Mouse (Mus musculus) embryonic facial prominence, embryonic 13.5 days (tissue): Measurements from ENCODE around the gene 4930469K13Rik. TPM values are rescaled to one million over a fixed set of nuclear protein-coding genes. Genes with fewer than 3 reads are reported as not detected.
"Not testable (repeated sequence)": the region's sequence is repeated elsewhere in the genome, so short reads cannot be mapped to it uniquely, and the experiment has no call there.

Source experiments
- ATAC-seq: fragments of 200-750 bp; cut with Nextera tagmentation; 2 replicates; pipeline ENCODE4 v1.8.0; 2017; ENCODE audit warnings: low read depth; ENCODE audit not compliant: insufficient number of reproducible peaks, insufficient read depth, low FRiP score, low TSS enrichment
- H3K27ac ChIP-seq: fragments of 300-500 bp; sonication (generic); 2 replicates; pipeline ENCODE4 v1.5.1; 2015; ENCODE audit warnings: moderate library complexity, mild to moderate bottlenecking, inconsistent platforms
- H3K27me3 ChIP-seq: fragments of 300-500 bp; sonication (generic); 2 replicates; pipeline ENCODE4 v1.6.1; 2015; ENCODE audit warnings: mild to moderate bottlenecking, inconsistent platforms
- H3K36me3 ChIP-seq: fragments of 300-500 bp; sonication (generic); 2 replicates; pipeline ENCODE4 v1.6.1; 2015; ENCODE audit warnings: mild to moderate bottlenecking, inconsistent platforms
- H3K4me1 ChIP-seq: fragments of 300-500 bp; sonication (generic); 2 replicates; pipeline ENCODE4 v1.6.1; 2015; ENCODE audit warnings: inconsistent platforms
- H3K4me2 ChIP-seq: fragments of 300-500 bp; sonication (generic); 2 replicates; pipeline ENCODE4 v1.6.1; 2015; ENCODE audit warnings: moderate library complexity, mild to moderate bottlenecking, inconsistent platforms
- H3K4me3 ChIP-seq: fragments of 300-500 bp; sonication (generic); 2 replicates; pipeline ENCODE4 v1.5.1; 2015; ENCODE audit warnings: mild to moderate bottlenecking, inconsistent platforms
- H3K9ac ChIP-seq: fragments of 300-500 bp; sonication (generic); 2 replicates; pipeline ENCODE4 v1.6.1; 2015; ENCODE audit warnings: mild to moderate bottlenecking, inconsistent platforms
- H3K9me3 ChIP-seq: fragments of 300-500 bp; sonication (generic); 2 replicates; pipeline ENCODE4 v1.6.1; 2016; ENCODE audit warnings: inconsistent platforms
- WGBS: fragments of 180-500 bp; shearing (Covaris S2); methylation state at CpG from one replicate; pipeline ENCODE4 v1.1.7; 2015; ENCODE audit warnings: mixed read lengths; 5-methylcytosine and 5-hydroxymethylcytosine counted together
- polyA plus RNA-seq: library from polyadenylated mRNA; unstranded; fragments of >200 nt; fragmentation: Nextera tagmentation; extraction: Ambion mirVana; gene quantifications from 2 replicates; pipeline ENCODE4 v1.2.1, GENCODE M21; 2015

Gene 4930469K13Rik
- polyA plus RNA-seq = 1.1 TPM in 1 of 2 replicates, not detected in the other

DNA sequence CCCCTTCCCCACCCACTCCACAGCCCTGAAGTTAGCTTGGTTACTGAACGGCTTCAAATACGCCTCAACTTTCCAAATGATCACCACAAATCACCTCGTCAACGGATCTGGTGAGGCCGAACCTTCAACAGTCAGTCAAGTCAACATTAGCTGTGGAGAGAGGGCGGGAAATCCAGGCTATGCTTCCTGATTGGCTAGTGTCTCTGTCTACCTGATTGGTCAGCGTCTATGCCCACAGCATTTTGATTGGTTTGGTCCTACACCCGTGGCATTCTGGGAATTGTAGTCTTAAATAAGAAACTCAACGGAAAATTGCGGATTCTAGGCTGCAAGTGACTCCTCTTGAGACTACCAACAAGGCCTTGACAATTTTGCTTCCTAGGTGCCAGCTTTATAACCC lies at the start of gene 4930469K13Rik:
TSS of gene 4930469K13Rik (minus strand) at position 133 of the 400 bp plus-strand sequence.
- H3K4me1 ChIP-seq = peaks cover under 1% of the 10 kb centered on the region; the same call in 1 of the 2 replicates
- H3K9ac ChIP-seq = no peak within 1 kb of the TSS
- WGBS = 84% methylated on average over 10 of the region's 10 CpGs
- ATAC-seq = no peak
- H3K27me3 ChIP-seq = no peaks in the 10 kb centered on the region
- no peak within 1 kb of the TSS for H3K4me2 ChIP-seq
- no peaks in the 10 kb centered on the region for H3K36me3 ChIP-seq
- H3K4me3 ChIP-seq = no peak within 1 kb of the TSS
- no peak within 1 kb of the TSS for H3K27ac ChIP-seq
- no peaks in the 10 kb centered on the region for H3K9me3 ChIP-seq

- no peak overlapping the region for H3K4me2 ChIP-seq
- no peaks in the 10 kb centered on the region for H3K4me1 ChIP-seq
- H3K9me3 ChIP-seq = no peaks in the 10 kb centered on the region
- H3K36me3 ChIP-seq = no peaks in the 10 kb centered on the region
- H3K9ac ChIP-seq = no peak overlapping the region
- H3K27ac ChIP-seq = no peak overlapping the region
- 77% methylated on average over 5 of the region's 5 CpGs for WGBS
- no peak for ATAC-seq
- H3K4me3 ChIP-seq = no peak overlapping the region
- H3K27me3 ChIP-seq = peaks cover 3% of the 10 kb centered on the region; the same call in 1 of the 2 replicates
Measured at GRCm38 (mm10) chr11:34146934-34147333, 48.6 kb upstream of the 4930469K13Rik start.

DNA sequence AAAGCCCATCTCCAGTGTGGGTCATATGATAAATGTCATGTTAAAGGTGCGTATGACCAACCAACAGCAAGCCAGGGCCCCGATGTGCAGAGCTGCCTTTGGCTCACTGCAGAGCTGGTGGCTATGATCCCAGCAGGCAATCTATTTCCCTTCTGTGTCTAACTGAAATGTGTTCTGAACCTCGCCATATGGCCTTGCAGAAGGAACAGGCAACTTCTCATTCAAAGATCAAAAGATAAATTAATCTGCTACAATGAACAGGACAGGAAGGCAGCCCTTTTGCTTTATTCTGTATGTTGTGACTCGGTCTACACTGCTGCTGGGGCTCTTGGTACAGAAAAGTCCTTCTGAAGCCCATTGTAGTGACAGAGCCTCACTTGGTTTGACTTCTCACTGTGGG lies 46.1 kb upstream of the 4930469K13Rik start:
- Histone ChIP-seq H3K36me3 (no peaks in the 10 kb centered on the region), H3K27ac (no peak overlapping the region), H3K9ac (no peak overlapping the region), H3K4me2 (no peak overlapping the region), H3K27me3 (no peaks in the 10 kb centered on the region), H3K9me3 (no peaks in the 10 kb centered on the region), H3K4me3 (no peak overlapping the region), H3K4me1 (no peaks in the 10 kb centered on the region)
- ATAC-seq = no peak
- 70% methylated on average over 4 of the region's 4 CpGs for WGBS

DNA sequence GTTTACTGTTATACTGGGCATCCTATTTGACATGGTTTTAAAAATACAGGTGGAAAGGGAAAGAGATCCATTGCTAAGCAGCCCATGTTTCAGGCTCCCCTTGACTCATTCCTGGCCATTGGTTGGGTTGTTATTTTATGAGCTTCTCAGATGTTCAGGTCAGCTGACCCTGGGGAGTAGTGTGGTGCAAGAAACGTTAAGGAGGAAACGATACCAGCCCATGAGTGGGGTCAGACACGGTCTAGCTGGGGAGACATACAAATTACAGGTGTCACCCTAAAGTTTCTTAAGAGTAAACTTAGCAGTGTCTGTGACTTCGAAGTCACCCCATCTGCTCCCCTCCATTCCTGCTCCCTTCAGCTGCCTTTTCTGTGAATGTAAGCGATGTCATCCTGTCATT lies 45.6 kb upstream of the 4930469K13Rik start:
- no peak overlapping the region for H3K4me2 ChIP-seq
- H3K36me3 ChIP-seq = no peaks in the 10 kb centered on the region
- no peak for ATAC-seq
- no peaks in the 10 kb centered on the region for H3K4me1 ChIP-seq
- H3K9me3 ChIP-seq = no peaks in the 10 kb centered on the region
- H3K27ac ChIP-seq = no peak overlapping the region
- H3K4me3 ChIP-seq = no peak overlapping the region
- 79% methylated on average over 5 of the region's 5 CpGs for WGBS
- no peaks in the 10 kb centered on the region for H3K27me3 ChIP-seq
- H3K9ac ChIP-seq = no peak overlapping the region

- no peaks in the 10 kb centered on the region for H3K9me3 ChIP-seq
- no peaks in the 10 kb centered on the region for H3K36me3 ChIP-seq
- no peak overlapping the region for H3K4me2 ChIP-seq
- no peak for ATAC-seq
- 82% methylated on average over 8 of the region's 8 CpGs for WGBS
- no peaks in the 10 kb centered on the region for H3K4me1 ChIP-seq
- H3K9ac ChIP-seq = no peak overlapping the region
- no peak overlapping the region for H3K27ac ChIP-seq
- H3K27me3 ChIP-seq = no peaks in the 10 kb centered on the region
- no peak overlapping the region for H3K4me3 ChIP-seq
Measured at GRCm38 (mm10) chr11:34139296-34139695, 40.9 kb upstream of the 4930469K13Rik start.

- H3K27ac ChIP-seq = no peak overlapping the region
- H3K27me3 ChIP-seq = no peaks in the 10 kb centered on the region
- H3K36me3 ChIP-seq = no peaks in the 10 kb centered on the region
- 88% methylated on average over 2 of the region's 2 CpGs for WGBS
- no peak for ATAC-seq
- H3K9ac ChIP-seq = no peak overlapping the region
- H3K9me3 ChIP-seq = no peaks in the 10 kb centered on the region
- H3K4me3 ChIP-seq = no peak overlapping the region
- no peak overlapping the region for H3K4me2 ChIP-seq
- H3K4me1 ChIP-seq = peaks cover 10% of the 10 kb centered on the region; the same call in 1 of the 2 replicates
Measured at GRCm38 (mm10) chr11:34128412-34128811, 30.1 kb upstream of the 4930469K13Rik start.

- ATAC-seq, H3K36me3 ChIP-seq, H3K27ac ChIP-seq, H3K4me2 ChIP-seq, H3K4me1 ChIP-seq, H3K27me3 ChIP-seq, H3K4me3 ChIP-seq, H3K9me3 ChIP-seq, H3K9ac ChIP-seq: not testable (repeated sequence)
- WGBS = 70% methylated on average over 3 of the region's 3 CpGs
Measured at GRCm38 (mm10) chr11:34125727-34126126, 27.4 kb upstream of the 4930469K13Rik start.

DNA sequence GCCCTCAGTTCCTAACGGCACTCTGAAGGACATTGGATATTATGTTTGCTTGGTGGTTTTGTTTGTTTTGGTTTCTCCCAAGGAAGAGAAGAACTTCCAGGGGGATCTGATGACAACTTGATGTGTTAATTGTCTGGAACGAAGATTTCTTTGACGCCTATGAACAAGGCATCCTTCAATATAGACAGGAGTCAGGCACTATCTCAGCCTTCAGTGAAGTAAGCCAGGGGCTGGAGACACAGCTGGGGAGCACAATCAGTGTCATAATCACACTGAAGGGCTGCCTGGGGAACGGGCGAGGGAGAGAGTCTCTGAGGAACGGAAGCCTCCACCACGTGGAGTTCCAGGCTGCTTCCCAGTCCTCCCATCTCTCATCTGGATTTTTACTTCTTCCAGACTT lies 26.5 kb upstream of the 4930469K13Rik start:
- H3K27me3 ChIP-seq = no peaks in the 10 kb centered on the region
- WGBS = 31% methylated on average over 7 of the region's 7 CpGs
- no peak for ATAC-seq
- no peak overlapping the region for H3K27ac ChIP-seq
- no peak overlapping the region for H3K9ac ChIP-seq
- peaks cover 10% of the 10 kb centered on the region; the same call in 1 of the 2 replicates for H3K4me1 ChIP-seq
- no peaks in the 10 kb centered on the region for H3K9me3 ChIP-seq
- no peak overlapping the region for H3K4me3 ChIP-seq
- H3K36me3 ChIP-seq = no peaks in the 10 kb centered on the region
- H3K4me2 ChIP-seq = no peak overlapping the region

GRCm38 (mm10) chr11:34123147-34123546 lies 24.8 kb upstream of the 4930469K13Rik start:
- 7% methylated on average over 2 of the region's 2 CpGs for WGBS
- no peak for ATAC-seq
- no peak overlapping the region for H3K9ac ChIP-seq
- no peaks in the 10 kb centered on the region for H3K27me3 ChIP-seq
- H3K4me1 ChIP-seq = peaks cover 17% of the 10 kb centered on the region; the same call in 1 of the 2 replicates
- no peaks in the 10 kb centered on the region for H3K9me3 ChIP-seq
- no peak overlapping the region for H3K4me3 ChIP-seq
- H3K4me2 ChIP-seq = no peak overlapping the region
- no peaks in the 10 kb centered on the region for H3K36me3 ChIP-seq
- H3K27ac ChIP-seq = no peak overlapping the region

GRCm38 (mm10) chr11:34118319-34118718 lies 20.0 kb upstream of the 4930469K13Rik start:
- H3K27ac ChIP-seq = no peak overlapping the region
- no peak overlapping the region for H3K4me3 ChIP-seq
- peaks cover 10% of the 10 kb centered on the region; the same call in 1 of the 2 replicates for H3K4me1 ChIP-seq
- H3K4me2 ChIP-seq = no peak overlapping the region
- no peak for ATAC-seq
- H3K9me3 ChIP-seq = no peaks in the 10 kb centered on the region
- H3K36me3 ChIP-seq = no peaks in the 10 kb centered on the region
- no peaks in the 10 kb centered on the region for H3K27me3 ChIP-seq
- no peak overlapping the region for H3K9ac ChIP-seq
- 68% methylated on average over 3 of the region's 3 CpGs for WGBS

- H3K36me3 ChIP-seq = no peaks in the 10 kb centered on the region
- no peak overlapping the region for H3K4me3 ChIP-seq
- 83% methylated on average over 3 of the region's 3 CpGs for WGBS
- ATAC-seq = no peak
- peaks cover 10% of the 10 kb centered on the region; the same call in 1 of the 2 replicates for H3K4me1 ChIP-seq
- H3K4me2 ChIP-seq = no peak overlapping the region
- H3K9me3 ChIP-seq = no peaks in the 10 kb centered on the region
- no peak overlapping the region for H3K27ac ChIP-seq
- no peaks in the 10 kb centered on the region for H3K27me3 ChIP-seq
- H3K9ac ChIP-seq = no peak overlapping the region
Measured at GRCm38 (mm10) chr11:34117581-34117980, 19.2 kb upstream of the 4930469K13Rik start.

GRCm38 (mm10) chr11:34116572-34117135 lies 18.3 kb upstream of the 4930469K13Rik start:
- 36% methylated on average over 2 of the region's 2 CpGs for WGBS
- H3K36me3 ChIP-seq = no peaks in the 10 kb centered on the region
- no peak overlapping the region for H3K4me2 ChIP-seq
- ATAC-seq = no peak
- H3K27me3 ChIP-seq = no peaks in the 10 kb centered on the region
- no peak overlapping the region for H3K27ac ChIP-seq
- H3K9ac ChIP-seq = no peak overlapping the region
- H3K9me3 ChIP-seq = no peaks in the 10 kb centered on the region
- no peak overlapping the region for H3K4me3 ChIP-seq
- H3K4me1 ChIP-seq = peaks cover 10% of the 10 kb centered on the region; the same call in 1 of the 2 replicates
